Mouse (Mus musculus): ENCODE measurements around the gene Ddi2.

DNA sequence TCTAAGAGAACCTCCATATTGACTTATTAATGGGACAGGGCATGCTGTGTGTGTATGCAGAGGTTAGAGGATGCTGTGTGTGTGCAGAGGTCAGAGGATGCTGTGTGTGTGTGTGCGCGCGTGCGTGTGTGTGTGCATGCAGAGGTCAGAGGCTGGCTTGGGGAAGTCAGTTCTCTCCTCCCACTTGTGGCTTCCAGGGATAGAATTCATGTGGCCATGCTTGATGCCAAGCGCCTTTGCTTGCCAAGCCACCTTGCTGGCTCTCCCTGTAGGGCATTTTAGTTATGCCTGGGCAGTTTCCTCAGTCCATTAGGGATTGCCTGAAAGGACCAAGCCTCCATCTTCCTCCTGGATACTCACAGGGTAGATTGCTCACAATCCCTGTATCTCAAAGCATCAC is 86.5 kb downstream of the Ddi2 start:
- TF ChIP-seq CTCF (IDR thresholded peaks at IDR 0.05) (no peak), EP300 (IDR thresholded peaks at IDR 0.05; ENCODE audit: insufficient read depth, low read depth, low read length) (peak; percentile 57; the same call in 1 of the 2 replicates), POLR2A (IDR thresholded peaks at IDR 0.05; ENCODE audit: insufficient read depth, low read depth, low read length) (no peak)
